Mouse (Mus musculus): ENCODE measurements at regions not wholly inside any gene's neighbourhood (a gene's known extent, or its start where the extent isn't known, plus 50 kb on each side); places are given as distances from the start of the nearest gene placed in this dataset.

- Histone ChIP-seq H3K36me3 (no peaks in the 10 kb centered on the region), H3K4me1 (replicated peaks) (no peaks in the 10 kb centered on the region), H3K4me2 (no peak overlapping the region), H3K4me3 (no peak overlapping the region), H3K9me3 (no peaks in the 10 kb centered on the region), H3K9ac (no peak overlapping the region), H3K27me3 (no peaks in the 10 kb centered on the region), H3K27ac (no peak overlapping the region)
- WGBS, result 74% methylated on average over 1 of the region's 1 CpGs
- no peak for ATAC-seq (ENCODE audit: low FRiP score)
Observed at GRCm38 (mm10) chr9:30848249-30848648, 74.0 kb downstream of the Adamts15 start.

- H3K4me1 ChIP-seq (replicated peaks), result no peaks in the 10 kb centered on the region
- H3K4me2 ChIP-seq, result no peak overlapping the region
- H3K36me3 ChIP-seq, result no peaks in the 10 kb centered on the region
- ATAC-seq (ENCODE audit: low FRiP score), result no peak
- no peak overlapping the region for H3K9ac ChIP-seq
- H3K27ac ChIP-seq, result no peak overlapping the region
- no peak overlapping the region for H3K4me3 ChIP-seq
- no peaks in the 10 kb centered on the region for H3K27me3 ChIP-seq
- no peaks in the 10 kb centered on the region for H3K9me3 ChIP-seq
- 66% methylated on average over 10 of the region's 10 CpGs for WGBS
Observed at GRCm38 (mm10) chr9:30845609-30846290, 76.5 kb downstream of the Adamts15 start.

GRCm38 (mm10) chr9:30844079-30844563 is 78.1 kb downstream of the Adamts15 start:
- no peaks in the 10 kb centered on the region for H3K27me3 ChIP-seq
- WGBS, result 80% methylated on average over 7 of the region's 8 CpGs
- H3K9me3 ChIP-seq, result no peaks in the 10 kb centered on the region
- no peak overlapping the region for H3K4me3 ChIP-seq
- H3K4me1 ChIP-seq (replicated peaks), result no peaks in the 10 kb centered on the region
- H3K27ac ChIP-seq, result no peak overlapping the region
- H3K9ac ChIP-seq, result no peak overlapping the region
- no peak for ATAC-seq (ENCODE audit: low FRiP score)
- no peak overlapping the region for H3K4me2 ChIP-seq
- H3K36me3 ChIP-seq, result no peaks in the 10 kb centered on the region

GRCm38 (mm10) chr9:30834908-30835307 is 87.3 kb downstream of the Adamts15 start:
- no peaks in the 10 kb centered on the region for H3K36me3 ChIP-seq
- no peak overlapping the region for H3K27ac ChIP-seq
- H3K9me3 ChIP-seq, result no peaks in the 10 kb centered on the region
- 38% methylated on average over 4 of the region's 4 CpGs for WGBS
- no peaks in the 10 kb centered on the region for H3K27me3 ChIP-seq
- H3K4me3 ChIP-seq, result no peak overlapping the region
- no peak for ATAC-seq (ENCODE audit: low FRiP score)
- no peak overlapping the region for H3K4me2 ChIP-seq
- no peak overlapping the region for H3K9ac ChIP-seq
- no peaks in the 10 kb centered on the region for H3K4me1 ChIP-seq (replicated peaks)

- Histone ChIP-seq H3K27ac (no peak overlapping the region), H3K27me3 (no peaks in the 10 kb centered on the region), H3K36me3 (no peaks in the 10 kb centered on the region), H3K4me3 (no peak overlapping the region), H3K4me2 (no peak overlapping the region), H3K9me3 (no peaks in the 10 kb centered on the region), H3K4me1 (replicated peaks) (no peaks in the 10 kb centered on the region), H3K9ac (no peak overlapping the region)
- ATAC-seq (ENCODE audit: low FRiP score), result no peak
- 76% methylated on average over 10 of the region's 10 CpGs for WGBS
Observed at GRCm38 (mm10) chr9:30834565-30834905, 87.7 kb downstream of the Adamts15 start.

GRCm38 (mm10) chr9:30833836-30834564 is 88.3 kb downstream of the Adamts15 start:
- H3K27me3 ChIP-seq, result no peaks in the 10 kb centered on the region
- no peak overlapping the region for H3K4me3 ChIP-seq
- H3K4me2 ChIP-seq, result no peak overlapping the region
- no peaks in the 10 kb centered on the region for H3K9me3 ChIP-seq
- H3K27ac ChIP-seq, result no peak overlapping the region
- no peaks in the 10 kb centered on the region for H3K4me1 ChIP-seq (replicated peaks)
- no peak for ATAC-seq (ENCODE audit: low FRiP score)
- 85% methylated on average over 15 of the region's 15 CpGs for WGBS
- no peaks in the 10 kb centered on the region for H3K36me3 ChIP-seq
- H3K9ac ChIP-seq, result no peak overlapping the region

GRCm38 (mm10) chr9:30829158-30829870 is 92.9 kb downstream of the Adamts15 start:
- Histone ChIP-seq H3K27ac (no peak overlapping the region), H3K4me2 (no peak overlapping the region), H3K36me3 (no peaks in the 10 kb centered on the region), H3K4me3 (no peak overlapping the region), H3K9ac (no peak overlapping the region), H3K27me3 (no peaks in the 10 kb centered on the region), H3K4me1 (replicated peaks) (no peaks in the 10 kb centered on the region), H3K9me3 (no peaks in the 10 kb centered on the region)
- ATAC-seq (ENCODE audit: low FRiP score), result no peak
- WGBS, result 92% methylated on average over 3 of the region's 3 CpGs

- no peak overlapping the region for H3K9ac ChIP-seq
- H3K27ac ChIP-seq, result no peak overlapping the region
- no peaks in the 10 kb centered on the region for H3K36me3 ChIP-seq
- WGBS, result 79% methylated on average over 1 of the region's 1 CpGs
- no peak for ATAC-seq (ENCODE audit: low FRiP score)
- no peak overlapping the region for H3K4me3 ChIP-seq
- H3K9me3 ChIP-seq, result no peaks in the 10 kb centered on the region
- H3K27me3 ChIP-seq, result no peaks in the 10 kb centered on the region
- no peaks in the 10 kb centered on the region for H3K4me1 ChIP-seq (replicated peaks)
- H3K4me2 ChIP-seq, result no peak overlapping the region
Observed at GRCm38 (mm10) chr9:30827780-30828179, 94.5 kb downstream of the Adamts15 start.

- H3K9ac ChIP-seq, result no peak overlapping the region
- no peak for ATAC-seq (ENCODE audit: low FRiP score)
- H3K4me1 ChIP-seq (replicated peaks), result no peaks in the 10 kb centered on the region
- no peaks in the 10 kb centered on the region for H3K27me3 ChIP-seq
- no peak overlapping the region for H3K4me3 ChIP-seq
- H3K36me3 ChIP-seq, result no peaks in the 10 kb centered on the region
- no peaks in the 10 kb centered on the region for H3K9me3 ChIP-seq
- H3K4me2 ChIP-seq, result no peak overlapping the region
- H3K27ac ChIP-seq, result no peak overlapping the region
- 75% methylated on average over 4 of the region's 4 CpGs for WGBS
Observed at GRCm38 (mm10) chr9:30824056-30824625, 98.1 kb downstream of the Adamts15 start.

GRCm38 (mm10) chr9:30820806-30821375 is 101.4 kb downstream of the Adamts15 start:
- no peaks in the 10 kb centered on the region for H3K9me3 ChIP-seq
- ATAC-seq (ENCODE audit: low FRiP score), result no peak
- WGBS, result 78% methylated on average over 2 of the region's 2 CpGs

GRCm38 (mm10) chr9:30813246-30813645 is 109.0 kb downstream of the Adamts15 start:
- 80% methylated on average over 4 of the region's 4 CpGs for WGBS
- no peaks in the 10 kb centered on the region for H3K27me3 ChIP-seq
- H3K27ac ChIP-seq, result no peak overlapping the region
- no peaks in the 10 kb centered on the region for H3K36me3 ChIP-seq
- ATAC-seq (ENCODE audit: low FRiP score), result no peak
- no peak overlapping the region for H3K4me3 ChIP-seq
- no peaks in the 10 kb centered on the region for H3K9me3 ChIP-seq
- H3K4me2 ChIP-seq, result no peak overlapping the region
- H3K9ac ChIP-seq, result no peak overlapping the region
- peaks cover 5% of the 10 kb centered on the region for H3K4me1 ChIP-seq (replicated peaks)

More at GRCm38 (mm10) chr9:30820806-30821375, 101.4 kb downstream of the Adamts15 start:
- H3K36me3 ChIP-seq, result no peaks in the 10 kb centered on the region
- no peaks in the 10 kb centered on the region for H3K27me3 ChIP-seq
- H3K9ac ChIP-seq, result no peak overlapping the region
- no peaks in the 10 kb centered on the region for H3K4me1 ChIP-seq (replicated peaks)
- H3K4me2 ChIP-seq, result no peak overlapping the region
- no peak overlapping the region for H3K4me3 ChIP-seq
- no peak overlapping the region for H3K27ac ChIP-seq

GRCm38 (mm10) chr9:30810843-30811242 is 111.4 kb downstream of the Adamts15 start:
- Histone ChIP-seq H3K27me3 (no peaks in the 10 kb centered on the region), H3K4me1 (replicated peaks) (peaks cover 5% of the 10 kb centered on the region), H3K27ac (no peak overlapping the region), H3K9ac (no peak overlapping the region), H3K36me3 (no peaks in the 10 kb centered on the region), H3K9me3 (no peaks in the 10 kb centered on the region), H3K4me3 (no peak overlapping the region), H3K4me2 (no peak overlapping the region)
- ATAC-seq (ENCODE audit: low FRiP score), result no peak
- WGBS, result 22% methylated on average over 1 of the region's 1 CpGs
